Mouse (Mus musculus) heart, postnatal 0 days (tissue): Measurements from ENCODE around the gene Nr3c2. TPM values are rescaled to one million over a fixed set of nuclear protein-coding genes. Genes with fewer than 3 reads are reported as not detected.

Source experiments
- ATAC-seq: fragments of 200-750 bp; cut with Nextera tagmentation; 2 replicates; pipeline ENCODE4 v1.8.0; 2017; ENCODE audit warnings: low read depth, moderate number of reproducible peaks, moderate library complexity; ENCODE audit not compliant: insufficient read depth
- DNase-seq: peaks from one replicate; pipeline ENCODE4 v3.0.0-alpha.2; 2016; ENCODE audit warnings: low spot score
- H3K27ac ChIP-seq: fragments of 300-500 bp; sonication (generic); 2 replicates; pipeline ENCODE4 v1.5.1; 2014; ENCODE audit warnings: low read depth, mild to moderate bottlenecking
- H3K27me3 ChIP-seq: fragments of 300-500 bp; sonication (generic); 2 replicates; pipeline ENCODE4 v1.6.1; 2014; ENCODE audit warnings: low read length, mixed read lengths; ENCODE audit not compliant: control insufficient read depth, insufficient read depth
- H3K36me3 ChIP-seq: fragments of 300-500 bp; sonication (generic); replicated peaks from 2 replicates; pipeline ENCODE4 v1.6.1; 2014; ENCODE audit warnings: low read length, mixed read lengths; ENCODE audit not compliant: control insufficient read depth, insufficient read depth
- H3K4me1 ChIP-seq: fragments of 300-500 bp; sonication (generic); 2 replicates; pipeline ENCODE4 v1.6.1; 2014; ENCODE audit warnings: antibody characterized with exemption; ENCODE audit not compliant: control insufficient read depth, insufficient read depth
- H3K4me2 ChIP-seq: fragments of 300-500 bp; sonication (generic); 2 replicates; pipeline ENCODE4 v1.6.1; 2014; ENCODE audit warnings: low read depth, mild to moderate bottlenecking, low read length, moderate library complexity
- H3K4me3 ChIP-seq: fragments of 300-500 bp; sonication (generic); 2 replicates; pipeline ENCODE4 v1.5.1; 2014; ENCODE audit warnings: low read depth, low read length
- H3K9ac ChIP-seq: fragments of 300-500 bp; sonication (generic); replicated peaks from 2 replicates; pipeline ENCODE4 v1.6.1; 2014; ENCODE audit warnings: low read depth, low read length, mixed read lengths
- H3K9me3 ChIP-seq: fragments of 300-500 bp; sonication (generic); replicated peaks from 2 replicates; pipeline ENCODE4 v1.6.1; 2016; ENCODE audit warnings: low read length; ENCODE audit not compliant: control insufficient read depth
- CTCF ChIP-seq: IDR thresholded peaks from 2 replicates; pipeline ENCODE4 v1.5.1; 2016; ENCODE audit warnings: antibody characterized with exemption, control low read depth, low read depth
- EP300 ChIP-seq: IDR thresholded peaks from 2 replicates; pipeline ENCODE4 v1.6.1; 2016; ENCODE audit warnings: antibody characterized with exemption, low read depth
- WGBS: fragments of 180-500 bp; shearing (Covaris S2); extraction: QIAGEN DNeasy Blood & Tissue Kit; methylation state at CpG from one replicate; pipeline ENCODE4 v1.1.7; 2014; 5-methylcytosine and 5-hydroxymethylcytosine counted together
- polyA plus RNA-seq: library from polyadenylated mRNA; unstranded; fragments of >200 nt; fragmentation: Nextera tagmentation; extraction: Ambion mirVana; gene quantifications from 2 replicates; pipeline ENCODE4 v1.2.1, GENCODE M21; 2015
- total RNA-seq: library from RNA; depleted of rRNA; stranded (reverse); fragments of >200 nt; gene quantifications from 2 replicates; pipeline ENCODE4 v1.2.3, GENCODE M21; 2014; ENCODE audit warnings: low replicate concordance

The Nr3c2 gene
- total and polyA plus RNA-seq, 2 experiments from 2014 or later, result 7.6 to 10.8 TPM

DNA sequence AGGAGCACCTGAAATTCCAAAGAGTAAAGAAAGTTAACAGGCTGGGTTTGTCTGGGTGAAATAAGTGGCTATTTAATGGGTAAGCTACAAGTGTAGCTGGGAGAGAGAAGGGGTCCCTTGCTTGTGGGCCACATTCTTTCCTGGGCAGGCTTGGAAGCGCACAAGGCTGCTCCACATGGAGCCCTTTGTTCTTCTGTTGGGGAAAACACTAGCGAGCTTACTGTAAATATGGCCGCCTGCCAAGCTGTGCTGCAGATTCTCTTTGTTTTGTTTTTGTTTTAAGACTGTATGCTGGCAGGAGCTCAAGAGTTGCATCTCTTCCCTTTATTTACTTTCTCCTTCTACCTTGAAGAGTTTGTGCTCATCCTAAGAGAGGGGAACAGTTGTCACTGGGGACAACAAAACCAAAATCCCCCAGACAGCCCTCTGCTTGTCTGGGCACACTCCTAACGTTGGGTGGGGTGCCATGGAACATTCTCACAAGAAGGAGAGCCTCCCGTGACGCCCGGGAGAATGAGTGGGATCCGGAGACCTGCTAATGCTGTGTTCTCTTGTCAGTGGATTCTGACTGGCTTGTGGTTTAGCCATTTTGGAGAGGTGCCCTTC, 73.8 kb downstream of the Nr3c2 start:
- ATAC-seq, result peak; percentile 13; the same call in 1 of the 2 replicates
- WGBS, result 54% methylated on average over 8 of the region's 8 CpGs

DNA sequence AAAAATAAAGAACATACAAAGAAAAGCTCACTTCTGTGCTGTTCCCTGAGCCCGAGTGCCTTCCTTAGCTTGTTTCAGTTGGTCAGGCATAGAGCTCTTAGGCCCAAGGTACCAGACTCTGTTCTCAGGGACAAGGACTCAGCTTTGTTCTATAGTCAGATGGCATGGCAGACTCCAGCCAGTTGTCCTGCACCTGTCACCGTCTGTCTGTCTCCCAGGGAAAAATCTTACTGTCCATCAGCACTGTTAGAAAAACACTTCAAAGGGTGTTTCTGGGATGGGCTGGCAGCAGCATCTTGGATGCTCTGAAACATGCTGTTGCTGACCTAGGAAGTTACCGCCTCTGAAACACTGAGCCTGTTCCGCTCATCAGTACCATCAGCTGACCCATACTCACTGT, 78.7 kb downstream of the Nr3c2 start:
- H3K9me3 ChIP-seq, result 0 out of 2 replicates have a peak, but pooled peaks cover 3% of the 10 kb centered on the region
- ATAC-seq (no peak), DNase-seq (no peak)
- 76% methylated on average over 4 of the region's 4 CpGs for WGBS
- peaks cover 2% of the 10 kb centered on the region for H3K4me1 ChIP-seq
- H3K27me3 ChIP-seq, result no peaks in the 10 kb centered on the region
- no peak for TF ChIP-seq EP300
- TF ChIP-seq CTCF, result no peak
- H3K9ac ChIP-seq, result no peak overlapping the region
- H3K27ac ChIP-seq, result no peak overlapping the region
- no peak overlapping the region for H3K4me2 ChIP-seq
- H3K4me3 ChIP-seq, result no peak overlapping the region
- H3K36me3 ChIP-seq, result no peaks in the 10 kb centered on the region

More for the DNA sequence above, 73.8 kb downstream of the Nr3c2 start:
- Histone ChIP-seq H3K27ac (peak overlapping the region; percentile 61), H3K36me3 (no peaks in the 10 kb centered on the region), H3K9me3 (no peaks in the 10 kb centered on the region), H3K27me3 (no peaks in the 10 kb centered on the region), H3K4me3 (no peak overlapping the region), H3K4me1 (peaks cover 15% of the 10 kb centered on the region), H3K4me2 (no peak overlapping the region), H3K9ac (no peak overlapping the region)
- DNase-seq, result peak; percentile 39
- TF ChIP-seq EP300 (no peak), CTCF (no peak)

DNA sequence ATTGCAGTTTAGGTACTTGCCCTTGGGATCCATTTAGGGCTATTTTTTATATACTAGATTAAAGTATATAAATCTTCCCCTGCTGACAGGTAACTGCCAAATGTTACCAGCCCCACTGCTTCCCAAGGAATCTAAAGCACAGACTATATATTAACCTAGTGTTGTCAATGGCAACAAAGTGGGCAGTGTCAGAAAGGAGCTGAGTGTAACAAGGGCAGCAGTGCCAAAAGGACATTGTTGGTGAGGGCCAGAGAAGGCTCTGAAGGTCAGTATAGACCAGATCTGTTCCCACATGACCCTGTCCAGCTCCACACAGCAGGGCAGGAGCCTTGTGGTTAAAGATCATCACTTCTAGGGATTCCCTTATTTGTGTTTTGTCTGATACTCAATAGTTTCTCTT, 84.8 kb downstream of the Nr3c2 start:
- peak; percentile 77 for ATAC-seq
- Histone ChIP-seq H3K4me1 (0 out of 2 replicates have a peak, but pooled peaks cover 11% of the 10 kb centered on the region), H3K27ac (peak overlapping the region; percentile 70), H3K36me3 (no peaks in the 10 kb centered on the region), H3K4me2 (no peak overlapping the region), H3K9ac (no peak overlapping the region), H3K4me3 (no peak overlapping the region), H3K9me3 (0 out of 2 replicates have a peak, but pooled peaks cover 3% of the 10 kb centered on the region), H3K27me3 (no peaks in the 10 kb centered on the region)
- TF ChIP-seq EP300 (no peak), CTCF (no peak)
- no peak for DNase-seq

DNA sequence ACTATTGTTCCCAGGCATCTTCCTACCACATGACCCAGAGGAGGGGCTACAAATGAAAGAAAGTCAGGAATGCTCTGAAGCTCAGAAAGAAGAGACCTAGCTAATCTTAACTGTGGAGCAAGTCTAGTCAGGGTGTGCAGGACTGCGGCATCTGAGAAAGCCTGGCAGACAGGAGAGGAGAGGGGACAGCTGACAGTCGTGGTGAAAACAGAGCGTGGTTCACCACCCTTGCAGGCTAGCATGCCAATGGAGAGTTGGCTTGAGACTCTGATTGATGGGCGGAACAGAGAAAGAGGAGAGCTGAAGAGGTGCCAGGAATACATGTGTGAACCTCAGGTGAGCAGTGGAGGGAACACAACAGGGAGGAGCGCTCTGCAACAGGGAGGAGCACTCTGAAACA, 85.6 kb downstream of the Nr3c2 start:
- H3K9me3 ChIP-seq, result 0 out of 2 replicates have a peak, but pooled peaks cover 3% of the 10 kb centered on the region
- no peak for DNase-seq
- H3K27me3 ChIP-seq, result no peaks in the 10 kb centered on the region
- H3K4me3 ChIP-seq, result no peak overlapping the region
- 0 out of 2 replicates have a peak, but pooled peaks cover 11% of the 10 kb centered on the region for H3K4me1 ChIP-seq
- 62% methylated on average over 5 of the region's 5 CpGs for WGBS
- H3K27ac ChIP-seq, result peak overlapping the region; percentile 70
- no peaks in the 10 kb centered on the region for H3K36me3 ChIP-seq
- TF ChIP-seq CTCF (no peak), EP300 (no peak)
- H3K4me2 ChIP-seq, result no peak overlapping the region; the same call in none of the 2 replicates
- no peak for ATAC-seq
- no peak overlapping the region for H3K9ac ChIP-seq

DNA sequence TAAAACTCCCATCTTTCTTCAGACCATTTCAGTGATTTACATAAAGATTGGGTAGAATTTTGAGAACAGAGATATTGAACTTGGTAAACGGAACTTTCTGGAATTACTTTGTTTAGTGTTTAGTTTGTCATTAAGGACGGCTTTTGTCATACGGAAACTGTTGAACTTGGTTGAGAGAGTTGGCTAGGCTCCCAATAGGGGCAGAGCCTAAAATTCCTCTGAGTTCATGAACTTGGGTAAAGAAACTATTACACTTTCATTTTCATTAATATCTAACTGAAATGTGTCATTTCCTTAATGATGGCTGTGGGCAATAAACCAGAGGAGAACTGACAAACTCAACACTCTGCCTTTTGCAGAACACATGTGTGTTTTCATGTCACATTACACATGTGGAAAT, 88.6 kb downstream of the Nr3c2 start:
- DNase-seq (no peak), ATAC-seq (no peak)
- Histone ChIP-seq H3K36me3 (no peaks in the 10 kb centered on the region), H3K9me3 (no peaks in the 10 kb centered on the region), H3K27ac (no peak overlapping the region), H3K4me3 (no peak overlapping the region), H3K4me1 (0 out of 2 replicates have a peak, but pooled peaks cover 11% of the 10 kb centered on the region), H3K9ac (no peak overlapping the region), H3K27me3 (no peaks in the 10 kb centered on the region), H3K4me2 (no peak overlapping the region)
- 47% methylated on average over 3 of the region's 3 CpGs for WGBS
- TF ChIP-seq CTCF (no peak), EP300 (no peak)

DNA sequence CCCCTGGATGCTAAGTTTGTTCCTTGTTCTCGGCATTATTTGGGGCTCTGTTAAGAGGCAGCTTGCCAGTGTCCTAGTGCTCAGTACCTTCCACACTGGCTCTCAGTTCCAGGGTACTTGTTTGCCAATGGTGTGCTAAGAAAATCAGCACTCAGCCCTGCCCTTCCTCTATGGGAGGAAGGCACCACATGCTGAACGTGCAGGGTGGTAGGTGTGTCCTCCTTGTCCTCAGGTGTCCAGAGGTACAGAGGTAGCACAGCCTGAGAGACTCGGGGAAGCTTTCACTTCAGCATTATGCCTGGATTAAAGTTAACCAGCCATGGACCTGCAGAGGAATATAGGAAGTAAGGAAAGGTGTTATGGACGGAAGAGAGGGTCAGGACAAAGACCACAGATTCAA, 99.0 kb downstream of the Nr3c2 start:
- no peaks in the 10 kb centered on the region for H3K27me3 ChIP-seq
- H3K4me2 ChIP-seq, result no peak overlapping the region
- WGBS, result 72% methylated on average over 4 of the region's 4 CpGs
- no peak overlapping the region for H3K9ac ChIP-seq
- no peaks in the 10 kb centered on the region for H3K9me3 ChIP-seq
- ATAC-seq (no peak), DNase-seq (no peak)
- no peaks in the 10 kb centered on the region for H3K36me3 ChIP-seq
- no peaks in the 10 kb centered on the region for H3K4me1 ChIP-seq
- no peak overlapping the region for H3K27ac ChIP-seq
- H3K4me3 ChIP-seq, result no peak overlapping the region
- TF ChIP-seq CTCF (no peak), EP300 (no peak)
